Mouse (Mus musculus) kidney, postnatal 36 days (tissue): ENCODE measurements at regions not wholly inside any gene's neighbourhood (a gene's known extent, or its start where the extent isn't known, plus 50 kb on each side); places are given as distances from the start of the nearest gene placed in this dataset.

Source experiments
- DNase-seq, 2 experiments: peaks; one replicate each; pipeline ENCODE4 v3.0.0; 2021 to 2022; ENCODE audit warnings: mixed read lengths in 2 of 2

GRCm38 (mm10) chr6:117332641-117333040 lies 164.3 kb downstream of the Cxcl12 start:
- peak in 1 of 2 experiments; percentile 6 for DNase-seq

- DNase-seq, result no peak
Measured at GRCm38 (mm10) chr6:117342123-117342522, 173.8 kb downstream of the Cxcl12 start.

GRCm38 (mm10) chr6:117347356-117347755 lies 179.0 kb downstream of the Cxcl12 start:
- no peak for DNase-seq

GRCm38 (mm10) chr6:117351846-117352245 lies 183.5 kb downstream of the Cxcl12 start:
- no peak for DNase-seq

GRCm38 (mm10) chr6:117353091-117353490 lies 184.8 kb downstream of the Cxcl12 start:
- DNase-seq, result no peak

GRCm38 (mm10) chr6:117356101-117356500 lies 187.8 kb downstream of the Cxcl12 start:
- no peak for DNase-seq

GRCm38 (mm10) chr6:117359401-117359800 lies 191.1 kb downstream of the Cxcl12 start:
- no peak for DNase-seq

- no peak for DNase-seq
Measured at GRCm38 (mm10) chr6:117366563-117366962, 198.2 kb downstream of the Cxcl12 start.

GRCm38 (mm10) chr6:117375989-117376388 lies 207.7 kb downstream of the Cxcl12 start:
- peak in 1 of 2 experiments; percentile 19 for DNase-seq

GRCm38 (mm10) chr6:117379904-117380303 lies 211.6 kb downstream of the Cxcl12 start:
- DNase-seq, result no peak

- DNase-seq, result no peak
Measured at GRCm38 (mm10) chr6:117390233-117390848, 222.0 kb downstream of the Cxcl12 start.

- no peak for DNase-seq
Measured at GRCm38 (mm10) chr6:117393480-117393879, 225.1 kb downstream of the Cxcl12 start.

- no peak for DNase-seq
Measured at GRCm38 (mm10) chr6:117405589-117406311, 237.4 kb downstream of the Cxcl12 start.

GRCm38 (mm10) chr6:117406312-117406595 lies 237.9 kb downstream of the Cxcl12 start:
- DNase-seq, result no peak

GRCm38 (mm10) chr6:117406757-117407156 lies 238.4 kb downstream of the Cxcl12 start:
- no peak for DNase-seq

- DNase-seq, result no peak
Measured at GRCm38 (mm10) chr6:117407206-117407858, 239.0 kb downstream of the Cxcl12 start.

- no peak for DNase-seq
Measured at GRCm38 (mm10) chr6:117407953-117408352, 239.6 kb downstream of the Cxcl12 start.

GRCm38 (mm10) chr6:117408971-117409783 lies 240.8 kb downstream of the Cxcl12 start:
- DNase-seq, result no peak

GRCm38 (mm10) chr6:117414926-117415325 lies 246.6 kb downstream of the Cxcl12 start:
- no peak for DNase-seq

GRCm38 (mm10) chr6:117415901-117416300 lies 247.6 kb downstream of the Cxcl12 start:
- DNase-seq, result peak in 1 of 2 experiments; percentile 14

GRCm38 (mm10) chr6:117416461-117416860 lies 248.1 kb downstream of the Cxcl12 start:
- DNase-seq, result no peak

GRCm38 (mm10) chr6:117422846-117423573 lies 254.7 kb downstream of the Cxcl12 start:
- no peak for DNase-seq

GRCm38 (mm10) chr6:117426363-117426762 lies 258.0 kb downstream of the Cxcl12 start:
- no peak for DNase-seq
